Mouse (Mus musculus): ENCODE results near the gene Ubald1. TPM values are rescaled to one million over a fixed set of nuclear protein-coding genes. Genes with fewer than 3 reads are reported as not detected.

Ubald1 gene
- polyA plus RNA-seq, 1 experiment from 2014 or later, result 23.9 TPM

DNA sequence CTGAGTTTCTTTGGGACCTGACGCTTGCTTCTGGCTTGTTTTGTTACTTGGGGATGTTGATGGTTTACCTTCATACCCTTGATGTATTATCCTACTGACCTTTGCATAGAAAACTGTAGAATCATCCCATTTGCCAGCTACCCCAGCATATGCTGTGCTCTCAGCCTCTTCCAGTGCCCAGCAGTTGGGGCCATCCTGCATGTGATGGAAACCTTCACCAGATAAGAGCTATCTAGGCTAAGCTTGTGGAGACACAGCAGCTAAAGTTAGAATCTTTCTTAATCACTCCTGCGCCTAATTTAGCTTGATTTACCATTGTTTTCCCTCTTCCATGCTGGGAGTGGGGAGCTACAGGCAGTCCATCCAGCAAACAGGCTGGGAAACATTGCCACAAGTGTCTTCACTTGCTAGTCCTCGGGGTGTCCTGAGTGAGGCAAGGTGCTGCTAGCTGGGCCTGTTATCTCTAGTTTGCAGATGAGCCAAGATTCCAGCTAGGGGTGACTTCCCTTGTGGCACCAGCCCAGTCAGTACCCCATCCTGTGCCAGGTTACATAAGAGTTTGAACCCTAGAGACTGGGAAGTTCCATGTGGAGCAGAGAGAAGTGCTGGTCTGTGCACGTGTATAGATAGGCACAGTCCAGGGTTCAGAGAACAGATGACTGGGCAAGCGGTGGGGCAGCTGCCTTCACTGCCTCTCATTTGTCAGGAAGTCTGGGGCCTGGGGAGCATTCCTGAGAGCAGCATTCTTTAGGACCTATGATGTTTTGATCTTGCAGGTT is 16.3 kb upstream of the Ubald1 start:
- DNase-seq (ENCODE audit: low spot score) (no peak), ATAC-seq (replicated peaks; ENCODE audit: low FRiP score) (no peak)
- no peak overlapping the region for H3K4me3 ChIP-seq (ENCODE audit: low read depth, low read length)
- no peak overlapping the region for H3K9ac ChIP-seq (ENCODE audit: low read length)
- H3K27ac ChIP-seq (ENCODE audit: low read depth, low read length), result no peak overlapping the region
- H3K4me2 ChIP-seq (ENCODE audit: low read depth, low read length, severe bottlenecking), result no peak overlapping the region
- H3K4me1 ChIP-seq (replicated peaks; ENCODE audit: control insufficient read depth, insufficient read depth, low read length), result no peaks in the 10 kb centered on the region
- no peaks in the 10 kb centered on the region for H3K27me3 ChIP-seq (ENCODE audit: control insufficient read depth, insufficient read depth, low read length)
- no peaks in the 10 kb centered on the region for H3K36me3 ChIP-seq (ENCODE audit: control insufficient read depth, insufficient read depth, low read length)
- 82% methylated on average over 5 of the region's 5 CpGs for WGBS
- H3K9me3 ChIP-seq (ENCODE audit: control insufficient read depth, low read length), result no peaks in the 10 kb centered on the region

DNA sequence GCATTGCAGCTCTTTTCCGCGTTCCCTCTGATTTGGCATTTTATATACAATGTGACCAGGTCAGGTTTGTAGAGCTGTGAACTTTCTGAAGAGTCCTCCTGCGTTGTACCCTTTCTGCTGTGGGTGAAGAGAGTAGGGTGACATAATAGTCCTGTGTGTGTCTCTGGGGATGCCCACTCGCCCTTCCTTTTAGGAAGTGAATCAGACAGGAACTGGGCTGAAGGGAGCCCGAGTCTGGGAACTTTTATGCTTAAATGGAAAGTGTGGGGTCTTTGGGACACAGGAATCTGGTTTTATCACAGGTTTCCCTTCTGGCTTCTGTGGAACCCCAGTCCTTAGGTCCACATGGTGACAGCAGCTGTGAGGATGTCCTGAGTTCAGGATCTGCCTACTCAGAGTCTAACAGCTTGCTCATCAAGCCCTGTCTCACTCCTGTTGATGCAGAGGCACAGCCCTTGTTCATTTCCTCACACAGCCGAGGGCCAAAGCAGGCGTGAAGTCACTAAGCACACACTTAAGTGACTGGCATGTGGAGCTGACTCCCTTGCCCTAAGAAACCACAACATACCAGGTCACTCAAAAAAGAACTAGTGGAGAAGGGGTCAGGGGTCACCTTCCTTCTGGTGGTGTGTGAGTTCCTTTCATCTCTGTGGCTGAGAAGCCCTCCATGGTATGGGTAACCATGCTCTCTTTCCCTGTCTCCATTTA is 14.2 kb upstream of the Ubald1 start:
- H3K9me3 ChIP-seq (ENCODE audit: control insufficient read depth, low read length), result no peaks in the 10 kb centered on the region
- H3K36me3 ChIP-seq (ENCODE audit: control insufficient read depth, insufficient read depth, low read length), result no peaks in the 10 kb centered on the region
- H3K4me3 ChIP-seq (ENCODE audit: low read depth, low read length), result no peak overlapping the region
- no peaks in the 10 kb centered on the region for H3K27me3 ChIP-seq (ENCODE audit: control insufficient read depth, insufficient read depth, low read length)
- H3K27ac ChIP-seq (ENCODE audit: low read depth, low read length), result no peak overlapping the region
- no peaks in the 10 kb centered on the region for H3K4me1 ChIP-seq (replicated peaks; ENCODE audit: control insufficient read depth, insufficient read depth, low read length)
- ATAC-seq (replicated peaks; ENCODE audit: low FRiP score) (no peak), DNase-seq (ENCODE audit: low spot score) (no peak)
- H3K4me2 ChIP-seq (ENCODE audit: low read depth, low read length, severe bottlenecking), result no peak overlapping the region
- no peak overlapping the region for H3K9ac ChIP-seq (ENCODE audit: low read length)
- WGBS, result 83% methylated on average over 7 of the region's 7 CpGs

DNA sequence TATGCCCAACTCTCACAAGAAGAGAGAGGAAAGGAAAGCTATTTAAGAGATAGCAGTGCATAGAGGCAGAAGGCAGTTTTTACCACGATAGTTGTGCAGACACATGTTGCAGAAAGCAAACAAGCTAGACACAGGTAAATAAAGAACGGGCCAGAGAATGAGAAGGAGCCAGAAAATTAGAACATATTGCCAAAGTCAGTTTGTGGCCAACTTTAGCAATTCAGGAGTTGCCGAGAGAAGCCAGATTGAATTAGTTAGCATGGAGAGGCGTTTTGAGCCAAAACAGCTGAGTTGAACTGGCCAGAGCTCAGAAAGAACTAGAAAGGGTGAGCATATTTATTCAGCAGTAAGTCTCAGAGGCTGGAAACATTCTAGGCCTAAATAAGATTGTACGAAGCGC is 12.1 kb upstream of the Ubald1 start:
- Histone ChIP-seq H3K9me3 (ENCODE audit: control insufficient read depth, low read length) (no peaks in the 10 kb centered on the region), H3K4me1 (replicated peaks; ENCODE audit: control insufficient read depth, insufficient read depth, low read length) (peaks cover 6% of the 10 kb centered on the region; the same call in 1 of the 2 replicates), H3K4me3 (ENCODE audit: low read depth, low read length) (no peak overlapping the region), H3K27ac (ENCODE audit: low read depth, low read length) (no peak overlapping the region), H3K27me3 (ENCODE audit: control insufficient read depth, insufficient read depth, low read length) (no peaks in the 10 kb centered on the region), H3K4me2 (ENCODE audit: low read depth, low read length, severe bottlenecking) (no peak overlapping the region), H3K36me3 (ENCODE audit: control insufficient read depth, insufficient read depth, low read length) (no peaks in the 10 kb centered on the region), H3K9ac (ENCODE audit: low read length) (no peak overlapping the region)
- 91% methylated on average over 6 of the region's 6 CpGs for WGBS
- DNase-seq (ENCODE audit: low spot score) (no peak), ATAC-seq (replicated peaks; ENCODE audit: low FRiP score) (no peak)

DNA sequence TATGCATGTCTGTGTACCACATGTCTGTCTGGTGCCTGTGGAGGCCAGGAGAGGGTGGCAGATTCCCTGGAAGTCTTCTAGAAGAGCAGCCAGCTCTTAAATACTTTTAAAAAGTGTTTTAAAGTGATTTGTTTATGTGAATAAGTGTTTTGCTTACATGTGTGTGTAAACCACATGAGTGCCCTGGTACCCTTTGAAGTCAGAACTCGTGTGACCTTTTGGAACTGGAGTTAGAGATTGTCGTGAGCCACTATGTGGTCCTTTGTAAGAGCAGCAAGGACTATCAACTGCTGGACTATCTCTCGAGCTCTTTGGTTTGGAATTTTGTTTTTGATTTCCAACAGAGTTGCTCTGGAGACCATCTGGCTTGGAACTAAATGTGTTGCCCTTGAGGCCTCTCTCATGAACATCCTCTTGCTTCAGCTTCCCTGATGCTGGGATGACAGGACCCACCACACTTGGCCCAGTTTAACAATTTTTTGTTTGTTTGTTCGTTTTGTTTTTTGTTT is 10.1 kb upstream of the Ubald1 start:
- H3K4me1 ChIP-seq (replicated peaks; ENCODE audit: control insufficient read depth, insufficient read depth, low read length), result peaks cover 9% of the 10 kb centered on the region; the same call in 1 of the 2 replicates
- H3K4me2 ChIP-seq (ENCODE audit: low read depth, low read length, severe bottlenecking), result no peak overlapping the region
- no peak overlapping the region for H3K9ac ChIP-seq (ENCODE audit: low read length)
- DNase-seq (ENCODE audit: low spot score) (no peak), ATAC-seq (replicated peaks; ENCODE audit: low FRiP score) (no peak)
- no peaks in the 10 kb centered on the region for H3K27me3 ChIP-seq (ENCODE audit: control insufficient read depth, insufficient read depth, low read length)
- no peaks in the 10 kb centered on the region for H3K36me3 ChIP-seq (ENCODE audit: control insufficient read depth, insufficient read depth, low read length)
- no peaks in the 10 kb centered on the region for H3K9me3 ChIP-seq (ENCODE audit: control insufficient read depth, low read length)
- WGBS, result 77% methylated on average over 4 of the region's 4 CpGs
- H3K4me3 ChIP-seq (ENCODE audit: low read depth, low read length), result no peak overlapping the region
- H3K27ac ChIP-seq (ENCODE audit: low read depth, low read length), result no peak overlapping the region

DNA sequence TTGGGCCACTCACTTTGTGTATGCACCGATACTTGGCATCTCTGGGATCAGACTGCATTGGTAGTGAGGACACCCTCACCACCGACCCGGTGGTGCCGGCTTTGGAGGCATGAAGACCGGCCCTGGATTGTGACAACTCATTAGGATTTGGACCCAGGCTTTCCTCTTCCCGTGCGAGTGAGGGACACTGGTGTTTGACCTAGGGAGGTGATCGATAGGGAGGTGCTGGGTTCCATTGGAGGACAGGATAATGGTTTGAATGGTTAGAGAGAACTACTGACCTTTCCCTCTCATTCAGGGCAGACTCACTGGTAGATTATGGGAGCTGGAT is 6.5 kb upstream of the Ubald1 start:
- WGBS, result 1% methylated on average over 8 of the region's 8 CpGs
- peak overlapping the region; percentile 91 for H3K9ac ChIP-seq (ENCODE audit: low read length)
- peak overlapping the region; percentile 90 for H3K4me2 ChIP-seq (ENCODE audit: low read depth, low read length, severe bottlenecking)
- no peaks in the 10 kb centered on the region for H3K36me3 ChIP-seq (ENCODE audit: control insufficient read depth, insufficient read depth, low read length)
- no peaks in the 10 kb centered on the region for H3K27me3 ChIP-seq (ENCODE audit: control insufficient read depth, insufficient read depth, low read length)
- H3K9me3 ChIP-seq (ENCODE audit: control insufficient read depth, low read length), result no peaks in the 10 kb centered on the region
- DNase-seq (ENCODE audit: low spot score) (no peak), ATAC-seq (replicated peaks; ENCODE audit: low FRiP score) (no peak; the same call in 1 of the 2 replicates)
- H3K27ac ChIP-seq (ENCODE audit: low read depth, low read length), result peak overlapping the region; percentile 53; the same call in 1 of the 2 replicates
- H3K4me1 ChIP-seq (replicated peaks; ENCODE audit: control insufficient read depth, insufficient read depth, low read length), result peaks cover 11% of the 10 kb centered on the region; the same call in 1 of the 2 replicates
- peak overlapping the region; percentile 86 for H3K4me3 ChIP-seq (ENCODE audit: low read depth, low read length)

DNA sequence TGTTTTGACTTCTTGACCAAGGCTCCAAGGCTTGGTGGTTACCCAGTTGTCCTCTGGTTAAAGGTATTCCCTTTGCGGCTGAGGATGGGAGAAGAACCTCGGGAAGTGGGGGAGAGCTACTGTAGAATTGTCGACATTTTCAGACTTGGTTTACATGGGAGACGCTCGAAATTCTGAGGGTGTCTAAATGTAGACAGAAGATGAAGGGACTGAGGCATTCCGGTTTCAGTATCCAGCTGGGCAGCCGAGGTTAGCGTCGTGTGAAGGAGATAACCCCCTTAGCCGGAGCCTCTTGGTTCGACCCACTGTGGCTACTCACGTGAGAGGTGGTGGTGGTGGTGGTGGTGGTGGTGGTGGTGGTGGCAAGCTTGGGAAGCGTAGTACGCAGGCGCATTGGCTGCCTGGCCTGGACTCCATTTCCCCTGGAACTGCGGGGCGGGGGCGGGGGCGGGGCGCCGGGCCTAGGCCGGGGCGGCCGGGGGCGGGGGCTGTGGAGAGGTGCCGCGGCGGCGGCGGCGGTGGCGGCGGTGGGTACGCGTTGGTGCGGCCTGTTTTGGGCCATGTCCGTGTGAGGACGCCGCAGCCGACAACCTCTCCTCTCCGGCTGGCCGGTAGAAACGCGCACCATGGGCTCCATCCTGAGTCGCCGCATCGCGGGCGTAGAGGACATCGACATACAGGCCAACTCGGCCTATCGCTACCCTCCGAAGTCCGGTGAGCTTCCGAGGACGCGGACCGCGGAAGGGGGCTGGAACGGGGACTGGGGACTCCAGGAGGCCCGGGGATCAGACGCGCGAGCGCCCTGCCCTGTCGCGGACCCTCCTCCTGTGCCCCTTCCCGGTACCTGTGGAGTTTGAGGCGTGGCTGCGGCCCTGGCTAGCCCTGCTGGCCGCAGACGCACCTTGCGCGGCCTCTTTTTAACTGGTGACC is 5.9 kb upstream of the Ubald1 start, which contains the start of gene Mgrn1:
Gene Mgrn1 (plus strand): TSS at position 490 of the 930 bp plus-strand sequence.
- H3K4me3 ChIP-seq (ENCODE audit: low read depth, low read length), result peak within 1 kb of the TSS; percentile 86
- H3K27me3 ChIP-seq (ENCODE audit: control insufficient read depth, insufficient read depth, low read length), result no peaks in the 10 kb centered on the region
- no peaks in the 10 kb centered on the region for H3K36me3 ChIP-seq (ENCODE audit: control insufficient read depth, insufficient read depth, low read length)
- ATAC-seq (replicated peaks; ENCODE audit: low FRiP score) (peak; percentile 92), DNase-seq (ENCODE audit: low spot score) (peak; percentile 95)
- peak within 1 kb of the TSS; percentile 90 for H3K4me2 ChIP-seq (ENCODE audit: low read depth, low read length, severe bottlenecking)
- H3K9me3 ChIP-seq (ENCODE audit: control insufficient read depth, low read length), result no peaks in the 10 kb centered on the region
- peak within 1 kb of the TSS; percentile 91 for H3K9ac ChIP-seq (ENCODE audit: low read length)
- H3K27ac ChIP-seq (ENCODE audit: low read depth, low read length), result peak within 1 kb of the TSS; percentile 53
- under 1% methylated on average over 73 of the region's 74 CpGs for WGBS
- peaks cover 13% of the 10 kb centered on the region; the same call in 1 of the 2 replicates for H3K4me1 ChIP-seq (replicated peaks; ENCODE audit: control insufficient read depth, insufficient read depth, low read length)

DNA sequence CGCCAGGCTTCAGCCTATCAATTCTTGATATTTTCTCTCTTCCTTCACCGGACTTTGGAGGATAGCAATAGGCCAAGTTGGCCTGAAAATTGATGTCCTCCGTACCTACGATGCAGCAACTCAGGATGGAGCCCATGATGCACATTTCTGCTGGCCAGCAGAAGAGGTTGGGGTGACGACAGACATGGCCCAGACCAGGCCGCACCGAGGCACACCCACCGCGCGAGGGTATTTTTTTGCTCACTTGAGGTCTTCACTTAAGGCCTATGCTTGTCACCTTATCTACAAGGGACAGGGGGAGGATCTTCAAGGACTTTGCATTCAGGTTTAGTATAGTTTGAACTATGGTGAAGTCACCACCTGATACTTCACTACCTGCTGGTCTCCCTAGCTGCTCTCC is 4.8 kb upstream of the Ubald1 start:
- no peaks in the 10 kb centered on the region for H3K27me3 ChIP-seq (ENCODE audit: control insufficient read depth, insufficient read depth, low read length)
- peak overlapping the region; percentile 86; the same call in 1 of the 2 replicates for H3K4me3 ChIP-seq (ENCODE audit: low read depth, low read length)
- peak overlapping the region; percentile 90; the same call in 1 of the 2 replicates for H3K4me2 ChIP-seq (ENCODE audit: low read depth, low read length, severe bottlenecking)
- DNase-seq (ENCODE audit: low spot score) (no peak), ATAC-seq (replicated peaks; ENCODE audit: low FRiP score) (no peak)
- no peaks in the 10 kb centered on the region for H3K36me3 ChIP-seq (ENCODE audit: control insufficient read depth, insufficient read depth, low read length)
- no peaks in the 10 kb centered on the region for H3K9me3 ChIP-seq (ENCODE audit: control insufficient read depth, low read length)
- H3K27ac ChIP-seq (ENCODE audit: low read depth, low read length), result no peak overlapping the region
- H3K4me1 ChIP-seq (replicated peaks; ENCODE audit: control insufficient read depth, insufficient read depth, low read length), result peaks cover 14% of the 10 kb centered on the region; the same call in 1 of the 2 replicates
- WGBS, result 93% methylated on average over 10 of the region's 10 CpGs
- H3K9ac ChIP-seq (ENCODE audit: low read length), result no peak overlapping the region
